Mouse (Mus musculus) thymus, postnatal 14 days (tissue): ENCODE measurements around the gene Fam71e1.
A peak's percentile ranks its signal among the peaks of the same experiment; 100 is the strongest.

Experiments
- DNase-seq: peaks from one replicate; pipeline ENCODE4 v3.0.0; 2021

Fam71e1 gene

DNA sequence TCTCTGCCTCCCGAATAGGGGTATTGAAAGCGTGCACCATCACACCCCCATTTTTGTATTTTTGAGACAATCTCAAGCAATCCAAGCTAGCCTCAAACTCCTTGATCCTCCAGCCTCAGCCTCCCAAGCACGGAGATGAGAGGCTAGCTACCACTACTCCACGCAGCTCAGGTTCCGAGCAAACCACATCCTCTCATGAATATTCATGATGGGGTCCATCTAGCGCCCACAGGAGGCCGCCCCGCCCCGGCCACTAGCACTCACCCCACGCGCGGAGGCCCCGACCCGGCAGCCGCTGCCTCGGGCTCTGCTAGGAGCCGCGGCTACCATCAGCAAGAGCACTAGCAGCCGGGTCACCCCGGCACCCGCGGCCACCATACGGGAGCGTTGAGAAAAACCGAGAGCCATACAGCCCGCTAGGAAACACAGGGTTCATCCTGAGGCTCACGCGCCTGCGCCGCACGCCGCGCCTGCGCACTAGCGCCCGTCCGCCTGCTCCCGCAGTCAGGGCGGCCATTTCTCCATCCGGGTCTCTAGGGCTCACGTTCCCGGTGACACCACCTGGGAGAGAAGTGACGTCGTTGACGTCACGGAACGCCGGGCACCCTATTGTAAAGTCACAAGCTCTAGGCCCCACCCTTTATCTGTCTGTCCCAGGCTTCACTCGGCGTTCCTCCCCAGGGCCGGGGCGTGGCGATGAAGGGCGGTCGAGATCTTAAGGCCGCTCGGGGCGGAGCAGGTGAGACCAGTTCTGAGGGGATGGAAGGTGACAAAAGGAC is at the start of gene Fam71e1, which contains the start of gene Emc10:
Fam71e1 (plus strand) TSS at position 590 of the 779 bp plus-strand sequence.
Emc10 (minus strand) TSS at position 538 of the 779 bp plus-strand sequence.
- DNase-seq, result peak; percentile 99

DNA sequence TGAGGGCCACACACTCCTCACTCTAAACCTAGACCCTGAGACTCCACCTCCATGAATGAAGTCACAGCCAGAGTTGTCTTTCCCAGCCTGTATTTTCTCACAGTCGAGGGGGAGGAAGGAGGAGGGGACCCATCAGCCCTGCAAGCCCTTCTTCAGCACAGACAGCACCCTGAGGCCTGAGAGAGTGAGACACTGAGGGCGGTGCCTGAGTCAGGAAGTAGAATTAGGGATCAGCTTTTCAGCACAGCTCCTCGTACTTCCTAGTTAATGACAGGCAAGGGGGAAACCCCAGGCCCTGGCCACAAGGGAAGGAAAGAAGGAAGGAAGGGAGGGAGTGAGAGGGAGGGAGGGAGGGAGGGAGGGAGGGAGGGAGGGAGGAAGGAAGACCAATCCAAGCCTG is 43.1 kb upstream of the Fam71e1 start:
- DNase-seq, result no peak

- DNase-seq, result no peak
Measured at GRCm38 (mm10) chr7:44456302-44456701, 40.1 kb upstream of the Fam71e1 start.

GRCm38 (mm10) chr7:44460067-44460466 is 36.3 kb upstream of the Fam71e1 start:
- DNase-seq, result no peak

DNA sequence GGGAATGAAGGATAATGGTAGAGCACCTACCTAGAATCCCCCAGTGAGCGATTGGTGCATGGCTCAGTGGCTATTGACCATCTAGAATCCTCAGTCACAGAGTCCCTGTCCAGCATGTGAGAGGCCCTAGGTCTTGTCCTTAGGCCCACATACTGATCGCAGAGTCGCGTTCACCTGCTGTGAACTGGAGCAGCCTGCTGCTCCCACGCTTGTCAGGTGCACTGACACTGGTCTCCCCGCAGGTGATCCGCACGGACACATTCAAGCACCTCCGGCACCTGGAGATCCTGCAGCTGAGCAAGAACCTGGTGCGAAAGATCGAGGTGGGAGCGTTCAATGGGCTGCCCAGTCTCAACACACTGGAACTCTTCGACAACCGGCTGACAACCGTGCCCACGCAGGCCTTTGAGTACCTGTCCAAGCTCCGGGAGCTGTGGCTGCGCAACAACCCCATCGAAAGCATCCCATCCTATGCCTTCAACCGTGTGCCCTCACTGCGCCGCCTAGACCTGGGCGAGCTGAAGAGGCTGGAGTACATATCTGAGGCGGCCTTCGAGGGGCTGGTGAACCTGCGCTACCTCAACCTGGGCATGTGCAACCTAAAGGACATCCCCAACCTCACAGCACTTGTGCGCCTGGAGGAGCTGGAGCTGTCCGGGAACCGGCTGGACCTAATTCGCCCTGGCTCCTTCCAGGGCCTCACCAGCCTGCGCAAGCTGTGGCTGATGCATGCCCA is 35.4 kb upstream of the Fam71e1 start:
- no peak for DNase-seq

DNA sequence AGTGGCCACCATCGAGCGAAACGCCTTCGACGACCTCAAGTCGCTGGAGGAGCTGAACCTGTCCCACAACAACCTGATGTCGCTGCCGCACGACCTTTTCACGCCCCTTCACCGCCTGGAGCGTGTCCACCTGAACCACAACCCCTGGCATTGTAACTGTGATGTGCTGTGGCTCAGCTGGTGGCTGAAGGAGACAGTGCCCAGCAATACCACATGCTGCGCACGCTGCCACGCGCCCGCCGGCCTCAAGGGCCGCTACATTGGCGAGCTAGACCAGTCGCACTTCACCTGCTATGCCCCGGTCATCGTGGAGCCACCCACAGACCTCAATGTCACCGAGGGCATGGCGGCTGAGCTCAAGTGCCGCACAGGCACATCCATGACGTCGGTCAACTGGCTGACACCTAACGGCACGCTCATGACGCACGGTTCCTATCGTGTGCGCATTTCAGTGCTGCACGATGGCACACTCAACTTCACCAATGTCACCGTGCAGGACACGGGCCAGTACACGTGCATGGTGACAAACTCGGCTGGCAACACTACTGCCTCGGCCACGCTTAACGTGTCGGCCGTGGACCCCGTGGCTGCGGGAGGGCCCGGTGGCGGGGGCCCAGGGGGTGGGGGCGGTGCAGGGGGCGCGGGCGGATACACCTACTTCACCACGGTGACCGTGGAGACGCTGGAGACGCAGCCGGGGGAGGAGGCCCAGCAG is 34.7 kb upstream of the Fam71e1 start:
- DNase-seq, result no peak

- peak; percentile 55 for DNase-seq
Measured at GRCm38 (mm10) chr7:44462218-44463055, 33.9 kb upstream of the Fam71e1 start.

- no peak for DNase-seq
Measured at GRCm38 (mm10) chr7:44463056-44463425, 33.3 kb upstream of the Fam71e1 start.

DNA sequence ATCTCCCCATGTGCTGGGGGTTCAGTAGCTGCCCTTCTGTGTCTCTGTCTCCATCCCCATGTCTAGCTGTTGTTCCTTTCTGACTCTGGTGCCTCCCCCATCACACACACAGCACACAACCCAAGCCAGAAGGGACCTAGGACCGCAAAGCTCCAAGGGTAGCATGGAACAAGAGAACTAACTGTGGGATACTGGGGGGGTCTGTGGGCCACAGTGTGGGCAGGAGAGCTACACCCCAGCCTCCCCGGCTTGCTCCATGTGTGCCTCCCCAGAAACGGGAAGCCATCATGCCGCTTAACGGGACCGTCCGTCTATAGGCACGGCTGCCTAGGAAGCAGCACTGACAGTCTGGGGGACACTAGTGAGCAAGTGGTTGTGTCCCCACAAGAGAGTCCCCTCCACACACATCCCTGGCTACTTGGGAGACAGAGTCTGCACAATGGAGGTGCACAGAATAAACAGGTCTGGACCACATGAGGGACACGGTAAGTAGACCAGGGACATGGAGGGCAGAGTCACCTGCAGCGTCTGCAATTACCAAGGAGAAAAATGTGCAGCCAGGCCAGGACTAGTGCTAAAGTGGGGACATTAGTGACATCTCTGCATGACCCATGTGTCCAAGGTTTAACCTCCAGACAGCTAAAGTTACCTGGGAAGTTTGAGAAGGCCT is 32.7 kb upstream of the Fam71e1 start:
- no peak for DNase-seq

DNA sequence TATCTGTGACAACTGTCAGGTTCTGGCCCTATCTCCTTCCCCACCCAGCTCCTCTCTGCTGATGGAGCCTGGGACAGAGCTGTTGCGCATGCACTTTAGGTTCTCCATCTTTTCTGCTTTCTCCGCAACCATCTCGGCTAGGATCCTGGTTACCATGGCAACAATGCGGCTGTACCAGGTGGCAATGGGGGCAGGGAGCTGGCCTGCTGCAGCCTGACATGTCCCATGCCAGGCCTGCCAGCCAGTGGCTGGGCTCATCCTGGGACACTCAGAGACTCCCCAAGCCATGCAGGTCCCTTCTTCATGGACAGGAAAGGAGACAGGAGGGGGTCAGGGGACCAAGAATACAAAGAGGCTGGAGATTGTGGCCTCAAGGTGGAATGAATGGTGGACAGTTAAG is 31.9 kb upstream of the Fam71e1 start:
- DNase-seq, result no peak

GRCm38 (mm10) chr7:44465111-44465510 is 31.3 kb upstream of the Fam71e1 start, which contains the start of gene Aspdh:
Aspdh (plus strand) TSS chr7:44465391.
- no peak for DNase-seq

DNA sequence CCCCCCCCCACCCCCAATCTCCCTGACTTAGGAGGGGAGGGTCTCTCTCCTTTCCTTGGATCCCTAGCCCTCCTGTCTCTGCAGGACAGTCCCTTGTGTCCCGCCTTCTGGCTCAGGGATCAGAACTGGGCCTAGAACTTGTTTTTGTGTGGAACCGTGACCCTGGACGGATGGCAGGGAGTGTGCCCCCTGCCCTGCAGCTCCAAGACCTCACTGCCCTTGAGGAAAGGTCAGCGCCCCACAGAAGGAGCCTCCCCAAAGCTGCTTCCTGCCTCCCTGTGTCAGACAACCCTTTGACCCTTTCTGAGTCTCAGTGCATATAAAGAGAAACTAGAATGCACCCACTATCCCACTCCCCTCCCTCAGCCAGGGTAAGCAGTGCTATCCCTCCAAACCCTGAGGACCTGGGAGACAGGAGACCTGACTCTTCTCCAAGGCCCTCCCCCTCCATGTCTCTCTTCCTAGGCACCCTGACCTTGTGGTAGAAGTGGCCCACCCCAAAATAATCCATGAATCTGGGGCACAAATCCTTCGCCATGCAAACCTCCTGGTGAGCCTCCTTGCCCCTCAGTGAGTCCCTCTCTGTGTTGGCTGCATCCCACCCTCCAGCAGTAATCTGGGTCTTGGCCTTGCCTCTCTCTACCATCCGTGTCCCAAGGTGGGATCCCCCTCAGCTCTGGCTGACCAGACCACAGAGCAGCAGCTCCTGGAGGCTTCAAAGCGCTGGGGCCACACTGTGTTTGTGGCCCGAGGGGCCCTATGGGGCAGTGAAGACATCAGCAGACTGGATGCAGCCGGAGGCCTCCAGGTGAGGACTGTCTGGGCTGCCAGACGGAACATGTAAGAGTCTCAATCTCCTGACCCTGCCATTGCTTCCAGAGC is 30.1 kb upstream of the Fam71e1 start:
- no peak for DNase-seq

- DNase-seq, result no peak
Measured at GRCm38 (mm10) chr7:44466888-44467311, 29.5 kb upstream of the Fam71e1 start.

- DNase-seq, result peak; percentile 91
Measured at GRCm38 (mm10) chr7:44467811-44468411, 28.5 kb upstream of the Fam71e1 start, which contains the start of gene Josd2. Josd2 (plus strand) TSS chr7:44467980.

DNA sequence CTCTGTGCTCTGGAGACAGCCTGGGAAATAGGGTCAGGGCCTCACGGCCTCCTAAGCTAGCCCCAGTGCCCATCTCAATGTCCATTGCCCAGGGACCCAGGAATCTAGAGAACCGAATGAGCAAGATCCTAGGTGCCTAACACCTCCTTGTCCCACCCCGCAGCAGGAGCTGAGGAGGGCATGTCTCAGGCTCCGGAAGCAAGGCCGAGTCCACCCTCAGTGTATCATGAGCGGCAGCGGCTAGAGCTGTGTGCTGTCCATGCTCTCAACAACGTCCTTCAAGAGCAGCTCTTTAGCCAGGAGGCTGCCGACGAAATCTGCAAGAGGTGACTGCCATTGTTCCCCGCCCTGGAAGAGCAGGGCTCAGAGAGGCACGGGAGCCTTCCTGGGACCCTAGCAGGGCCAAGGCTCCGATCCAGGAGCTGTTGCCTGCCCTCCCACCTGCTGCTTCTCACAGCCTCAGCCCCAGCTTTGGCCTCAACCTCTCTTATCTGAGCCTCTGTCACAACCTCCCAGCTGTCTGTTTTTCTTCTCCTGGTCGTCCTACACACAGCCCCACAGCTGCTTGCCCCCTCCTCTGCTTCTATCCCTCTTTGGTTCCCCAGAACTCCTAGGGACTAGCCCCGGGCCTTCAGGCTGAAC is 27.6 kb upstream of the Fam71e1 start:
- DNase-seq, result no peak

- no peak for DNase-seq
Measured at GRCm38 (mm10) chr7:44469677-44470675, 26.4 kb upstream of the Fam71e1 start.

DNA sequence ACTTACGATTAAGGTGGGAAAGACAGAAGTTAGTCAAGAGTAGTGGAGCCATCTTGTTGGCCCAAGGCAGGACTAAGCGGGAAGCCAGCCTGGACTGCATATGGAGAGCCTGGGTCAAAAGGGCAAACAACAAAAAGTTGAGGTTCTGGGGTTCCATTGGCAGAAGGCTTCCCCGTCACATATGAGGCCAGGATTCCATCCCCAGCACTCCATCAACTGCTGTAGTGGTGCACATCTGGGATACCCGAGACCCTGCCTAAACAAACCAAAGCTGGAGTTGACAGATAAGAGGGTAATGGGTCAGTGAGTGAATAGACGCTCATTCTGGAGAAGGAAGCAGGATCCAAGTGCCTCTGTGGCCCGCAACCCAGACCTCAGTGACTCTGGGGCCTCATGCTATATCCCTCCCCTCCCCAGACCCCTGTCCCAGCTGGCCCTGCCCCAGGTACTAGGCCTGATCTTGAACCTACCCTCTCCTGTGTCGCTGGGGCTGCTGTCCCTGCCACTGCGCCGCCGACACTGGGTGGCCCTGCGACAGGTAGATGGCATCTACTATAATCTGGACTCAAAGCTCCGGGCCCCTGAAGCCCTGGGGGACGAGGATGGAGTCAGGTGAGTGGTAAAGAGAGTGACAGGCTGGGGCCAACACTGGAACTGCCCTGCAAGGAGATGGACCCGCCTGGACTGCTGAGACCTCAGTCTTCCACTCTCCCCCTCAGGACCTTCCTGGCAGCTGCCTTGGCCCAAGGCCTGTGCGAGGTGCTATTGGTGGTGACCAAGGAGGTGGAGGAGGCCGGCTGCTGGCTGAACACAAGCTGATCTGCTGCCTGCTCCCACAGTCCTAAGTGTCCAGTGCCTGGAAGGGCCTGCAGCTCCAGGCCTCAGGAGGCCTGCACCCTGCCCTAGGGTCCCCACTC is 25.4 kb upstream of the Fam71e1 start:
- no peak for DNase-seq
